Mouse (Mus musculus): ENCODE results near the gene Poll. TPM values are rescaled to one million over a fixed set of nuclear protein-coding genes. Genes with fewer than 3 reads are reported as not detected.
"Not testable (repeated sequence)": the region's sequence is repeated elsewhere in the genome, so short reads cannot be mapped to it uniquely, and the experiment has no call there.

Gene Poll
- polyA plus RNA-seq, 1 experiment = 12.7 TPM

GRCm38 (mm10) chr19:45549128-45549915 lies 11.0 kb downstream of the Poll start:
- Histone ChIP-seq H3ac (ENCODE audit: control insufficient read depth, insufficient read length, low read depth) (no peak overlapping the region), H3K36me3 (ENCODE audit: control insufficient read depth, insufficient read depth) (peaks cover 11% of the 10 kb centered on the region), H3K79me2 (ENCODE audit: control insufficient read depth, insufficient read depth) (no peaks in the 10 kb centered on the region), H3K27me3 (ENCODE audit: control insufficient read depth, insufficient read depth, insufficient read length) (no peaks in the 10 kb centered on the region), H3K4me3 (ENCODE audit: insufficient read depth, poor library complexity, severe bottlenecking) (no peak overlapping the region), H3K79me3 (ENCODE audit: low read depth) (no peaks in the 10 kb centered on the region)
- TF ChIP-seq MYOD1 (IDR thresholded peaks at IDR 0.05; ENCODE audit: control insufficient read depth, insufficient read length, low read depth) (no peak), CEBPB (IDR thresholded peaks at IDR 0.05; ENCODE audit: low read depth) (no peak), MAX (IDR thresholded peaks at IDR 0.05) (no peak), CTCF (IDR thresholded peaks at IDR 0.05; ENCODE audit: control insufficient read depth, insufficient read depth, insufficient read length) (no peak), FOSL1 (IDR thresholded peaks at IDR 0.05; ENCODE audit: insufficient read depth, low read length, poor library complexity, severe bottlenecking) (no peak), USF1 (IDR thresholded peaks at IDR 0.05; ENCODE audit: low read depth) (no peak), MYOG (IDR thresholded peaks at IDR 0.05; ENCODE audit: control insufficient read depth, extremely low read depth, insufficient read length) (no peak)

DNA sequence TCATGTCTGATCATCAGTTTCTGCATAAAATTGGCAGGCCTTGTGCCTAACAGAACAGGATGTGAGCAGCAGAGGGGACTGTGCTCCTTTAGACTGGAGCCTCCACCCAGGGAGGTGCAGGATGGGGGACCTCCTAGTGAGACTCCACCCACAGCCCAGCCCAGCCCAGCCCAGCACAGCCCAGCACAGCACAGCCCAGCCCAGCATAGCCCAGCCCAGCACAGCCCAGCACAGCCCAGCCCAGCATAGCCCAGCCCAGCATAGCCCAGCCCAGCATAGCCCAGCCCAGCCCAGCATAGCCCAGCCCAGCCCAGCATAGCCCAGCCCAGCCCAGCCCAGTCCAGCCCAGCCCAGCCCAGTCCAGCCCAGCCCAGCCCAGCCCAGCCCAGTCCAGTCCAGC lies 12.1 kb downstream of the Poll start:
- not testable (repeated sequence) for H3ac ChIP-seq (ENCODE audit: control insufficient read depth, insufficient read length, low read depth); H3K27me3 ChIP-seq (ENCODE audit: control insufficient read depth, insufficient read depth, insufficient read length); H3K79me2 ChIP-seq (ENCODE audit: control insufficient read depth, insufficient read depth); H3K79me3 ChIP-seq (ENCODE audit: low read depth); H3K36me3 ChIP-seq (ENCODE audit: control insufficient read depth, insufficient read depth); H3K4me3 ChIP-seq (ENCODE audit: insufficient read depth, poor library complexity, severe bottlenecking)

- H3K79me3 ChIP-seq (ENCODE audit: low read depth) = no peaks in the 10 kb centered on the region
- peaks cover 11% of the 10 kb centered on the region for H3K27me3 ChIP-seq (ENCODE audit: control insufficient read depth, insufficient read depth, insufficient read length)
- no peaks in the 10 kb centered on the region for H3K36me3 ChIP-seq (ENCODE audit: control insufficient read depth, insufficient read depth)
- H3K4me3 ChIP-seq (ENCODE audit: insufficient read depth, poor library complexity, severe bottlenecking) = no peak overlapping the region
- no peaks in the 10 kb centered on the region for H3K79me2 ChIP-seq (ENCODE audit: control insufficient read depth, insufficient read depth)
- no peak for TF ChIP-seq MYOG (IDR thresholded peaks at IDR 0.05; ENCODE audit: control insufficient read depth, extremely low read depth, insufficient read length)
- no peak for TF ChIP-seq USF1 (IDR thresholded peaks at IDR 0.05; ENCODE audit: low read depth)
- TF ChIP-seq CTCF (IDR thresholded peaks at IDR 0.05; ENCODE audit: control insufficient read depth, insufficient read depth, insufficient read length) = peak; percentile 92
- TF ChIP-seq MAX (IDR thresholded peaks at IDR 0.05) = no peak
- H3ac ChIP-seq (ENCODE audit: control insufficient read depth, insufficient read length, low read depth) = peak overlapping the region; percentile 53
Observed at GRCm38 (mm10) chr19:45544925-45545321, 15.4 kb downstream of the Poll start.

GRCm38 (mm10) chr19:45544152-45544924 lies 16.0 kb downstream of the Poll start:
- H3K36me3 ChIP-seq (ENCODE audit: control insufficient read depth, insufficient read depth) = no peaks in the 10 kb centered on the region
- no peak overlapping the region for H3K4me3 ChIP-seq (ENCODE audit: insufficient read depth, poor library complexity, severe bottlenecking)
- TF ChIP-seq CTCF (IDR thresholded peaks at IDR 0.05; ENCODE audit: control insufficient read depth, insufficient read depth, insufficient read length) (no peak), MYOG (IDR thresholded peaks at IDR 0.05; ENCODE audit: control insufficient read depth, extremely low read depth, insufficient read length) (no peak), MYOD1 (IDR thresholded peaks at IDR 0.05; ENCODE audit: control insufficient read depth, insufficient read length, low read depth) (no peak), MAX (IDR thresholded peaks at IDR 0.05) (no peak), USF1 (IDR thresholded peaks at IDR 0.05; ENCODE audit: low read depth) (no peak)
- peaks cover 11% of the 10 kb centered on the region for H3K27me3 ChIP-seq (ENCODE audit: control insufficient read depth, insufficient read depth, insufficient read length)
- no peaks in the 10 kb centered on the region for H3K79me3 ChIP-seq (ENCODE audit: low read depth)
- H3ac ChIP-seq (ENCODE audit: control insufficient read depth, insufficient read length, low read depth) = no peak overlapping the region
- H3K79me2 ChIP-seq (ENCODE audit: control insufficient read depth, insufficient read depth) = no peaks in the 10 kb centered on the region

- H3K79me2 ChIP-seq (ENCODE audit: control insufficient read depth, insufficient read depth) = no peaks in the 10 kb centered on the region
- TF ChIP-seq MAX (IDR thresholded peaks at IDR 0.05) = no peak
- no peak for TF ChIP-seq MYOD1 (IDR thresholded peaks at IDR 0.05; ENCODE audit: control insufficient read depth, insufficient read length, low read depth)
- TF ChIP-seq CTCF (IDR thresholded peaks at IDR 0.05; ENCODE audit: control insufficient read depth, insufficient read depth, insufficient read length) = no peak
- TF ChIP-seq USF1 (IDR thresholded peaks at IDR 0.05; ENCODE audit: low read depth) = no peak
- no peak for TF ChIP-seq FOSL1 (IDR thresholded peaks at IDR 0.05; ENCODE audit: insufficient read depth, low read length, poor library complexity, severe bottlenecking)
- no peak for TF ChIP-seq MYOG (IDR thresholded peaks at IDR 0.05; ENCODE audit: control insufficient read depth, extremely low read depth, insufficient read length)
- TF ChIP-seq CEBPB (IDR thresholded peaks at IDR 0.05; ENCODE audit: low read depth) = no peak
- H3K27me3 ChIP-seq (ENCODE audit: control insufficient read depth, insufficient read depth, insufficient read length) = peaks cover 11% of the 10 kb centered on the region
- H3K4me3 ChIP-seq (ENCODE audit: insufficient read depth, poor library complexity, severe bottlenecking) = no peak overlapping the region
- H3K36me3 ChIP-seq (ENCODE audit: control insufficient read depth, insufficient read depth) = no peaks in the 10 kb centered on the region
- peak overlapping the region; percentile 71 for H3ac ChIP-seq (ENCODE audit: control insufficient read depth, insufficient read length, low read depth)
- no peaks in the 10 kb centered on the region for H3K79me3 ChIP-seq (ENCODE audit: low read depth)
Observed at GRCm38 (mm10) chr19:45542061-45542460, 18.3 kb downstream of the Poll start.

Data from C2C12 (cell line).